Mouse (Mus musculus): ENCODE data around the gene Ube2q2.

DNA sequence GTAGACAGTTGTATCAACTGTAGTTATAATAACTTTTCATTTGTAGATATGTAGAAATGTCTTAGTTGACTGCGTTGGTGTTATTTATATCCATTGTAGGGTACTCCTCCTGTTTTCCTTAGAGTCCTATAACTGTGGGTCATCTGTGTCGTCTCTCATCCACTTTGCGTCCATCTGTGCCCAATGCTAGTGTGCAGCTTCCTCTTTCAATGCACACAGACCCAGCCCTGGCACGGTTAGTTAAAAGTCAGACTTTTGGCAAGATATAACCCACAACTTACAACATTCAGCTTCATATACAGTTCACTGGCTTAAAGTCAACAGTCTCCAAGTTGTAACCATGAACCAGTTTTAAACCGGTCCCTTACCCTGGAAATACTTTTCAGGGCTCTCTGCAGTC, 83.5 kb downstream of the Ube2q2 start:
- TF ChIP-seq CTCF (IDR thresholded peaks at IDR 0.05) (no peak), EP300 (IDR thresholded peaks at IDR 0.05) (no peak)

Measured in lung, postnatal 0 days (tissue).